Mouse (Mus musculus): ENCODE measurements around the gene Zmynd8. TPM values are rescaled to one million over a fixed set of nuclear protein-coding genes. Genes with fewer than 3 reads are reported as not detected.
"Not testable (repeated sequence)": the region's sequence is repeated elsewhere in the genome, so short reads cannot be mapped to it uniquely, and the experiment has no call there.

The Zmynd8 gene
- polyA plus RNA-seq, 1 experiment from 2014 or later: 93.3 TPM

DNA sequence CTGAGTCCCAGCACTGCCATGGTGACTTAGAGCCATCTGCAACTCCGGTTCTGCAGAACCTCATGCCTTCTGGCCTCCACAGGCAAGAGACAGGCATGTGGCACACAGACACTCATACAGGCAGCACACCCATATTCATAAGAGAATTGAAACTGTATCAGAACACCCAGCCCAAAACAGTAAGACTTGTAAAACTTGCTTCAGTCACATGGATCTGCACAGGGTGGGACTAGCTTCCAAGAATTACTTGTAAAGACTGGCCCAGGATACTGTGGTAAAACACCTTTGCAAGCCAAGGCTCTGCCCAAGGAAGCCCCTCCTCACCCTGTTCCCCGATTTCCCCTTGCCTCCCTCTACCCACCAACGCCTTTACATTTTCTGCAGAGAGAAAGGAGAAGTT is 78.7 kb downstream of the Zmynd8 start:
- H3K4me3 ChIP-seq: no peak overlapping the region
- no peak overlapping the region for H3K4me2 ChIP-seq
- no peak overlapping the region; the same call in 1 of the 2 replicates for H3K27ac ChIP-seq
- no peak overlapping the region for H3K9ac ChIP-seq
- peaks cover 6% of the 10 kb centered on the region for H3K4me1 ChIP-seq
- peaks cover 4% of the 10 kb centered on the region; the same call in 1 of the 2 replicates for H3K36me3 ChIP-seq (replicated peaks)
- no peak; the same call in 1 of the 2 replicates for ATAC-seq (replicated peaks)
- no peaks in the 10 kb centered on the region for H3K27me3 ChIP-seq (replicated peaks)
- WGBS: 89% methylated on average over 3 of the region's 3 CpGs
- no peaks in the 10 kb centered on the region for H3K9me3 ChIP-seq

GRCm38 (mm10) chr2:165818985-165819948 is 79.5 kb downstream of the Zmynd8 start:
- Histone ChIP-seq H3K27me3 (replicated peaks) (no peaks in the 10 kb centered on the region), H3K4me1 (peaks cover 3% of the 10 kb centered on the region), H3K4me3 (no peak overlapping the region), H3K36me3 (replicated peaks) (peaks cover 9% of the 10 kb centered on the region; the same call in 1 of the 2 replicates), H3K27ac (no peak overlapping the region; the same call in 1 of the 2 replicates), H3K9me3 (no peaks in the 10 kb centered on the region), H3K4me2 (no peak overlapping the region), H3K9ac (no peak overlapping the region)
- peak; percentile 70 for ATAC-seq (replicated peaks)
- WGBS: 78% methylated on average over 10 of the region's 10 CpGs

DNA sequence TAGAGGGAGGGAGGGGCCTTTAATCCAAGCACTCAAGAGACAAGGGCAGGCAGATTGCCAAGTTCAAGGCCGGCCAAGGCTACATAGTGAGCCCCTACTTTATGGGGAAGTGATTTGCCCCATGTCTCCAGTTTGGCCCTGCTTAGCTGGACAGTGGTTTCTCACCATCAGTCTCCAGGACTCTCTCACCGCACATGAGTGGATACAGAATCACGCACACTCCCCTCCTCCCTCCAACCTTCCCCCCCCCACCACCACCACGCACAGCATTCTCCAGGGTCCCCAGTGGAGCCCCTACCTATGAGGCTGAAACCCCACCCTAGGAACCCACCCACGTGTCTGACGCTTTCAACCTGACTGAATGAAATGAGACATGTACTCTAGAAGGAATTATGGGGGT is 80.2 kb downstream of the Zmynd8 start:
- Histone ChIP-seq H3K9ac (no peak overlapping the region), H3K9me3 (no peaks in the 10 kb centered on the region), H3K36me3 (replicated peaks) (peaks cover 9% of the 10 kb centered on the region; the same call in 1 of the 2 replicates), H3K4me1 (peaks cover 8% of the 10 kb centered on the region), H3K27me3 (replicated peaks) (no peaks in the 10 kb centered on the region), H3K4me3 (no peak overlapping the region), H3K27ac (no peak overlapping the region), H3K4me2 (no peak overlapping the region)
- 87% methylated on average over 6 of the region's 6 CpGs for WGBS
- no peak for ATAC-seq (replicated peaks)

DNA sequence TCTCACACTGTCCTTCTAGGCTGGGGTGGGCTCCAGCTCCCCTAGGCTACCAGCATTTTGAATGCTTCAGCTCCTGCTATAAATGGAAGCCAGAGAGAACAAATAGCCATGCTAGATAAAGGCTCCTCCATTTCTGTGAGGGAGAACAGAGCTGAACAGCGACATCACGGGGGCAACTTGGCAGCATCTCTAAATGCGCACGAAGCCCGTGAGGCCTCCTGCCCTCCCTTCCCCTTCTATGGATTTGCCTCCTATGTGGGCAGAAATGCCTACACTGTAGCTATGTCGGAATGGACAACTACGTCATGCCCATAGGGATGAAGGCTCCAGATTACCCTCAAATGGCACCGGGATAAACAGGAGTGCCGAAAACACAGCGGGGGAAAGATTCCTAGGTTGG is 81.4 kb downstream of the Zmynd8 start:
- 86% methylated on average over 10 of the region's 10 CpGs for WGBS
- Histone ChIP-seq H3K9me3 (no peaks in the 10 kb centered on the region), H3K27ac (peak overlapping the region; percentile 35; the same call in 1 of the 2 replicates), H3K4me2 (no peak overlapping the region), H3K27me3 (replicated peaks) (no peaks in the 10 kb centered on the region), H3K4me3 (no peak overlapping the region), H3K9ac (no peak overlapping the region), H3K4me1 (peaks cover 8% of the 10 kb centered on the region), H3K36me3 (replicated peaks) (peaks cover 11% of the 10 kb centered on the region; the same call in 1 of the 2 replicates)
- no peak for ATAC-seq (replicated peaks)

- H3K27ac ChIP-seq: peak overlapping the region; percentile 26; the same call in 1 of the 2 replicates
- no peak overlapping the region for H3K4me3 ChIP-seq
- no peak for ATAC-seq (replicated peaks)
- H3K36me3 ChIP-seq (replicated peaks): peaks cover 28% of the 10 kb centered on the region
- H3K9me3 ChIP-seq: no peaks in the 10 kb centered on the region
- 86% methylated on average over 25 of the region's 28 CpGs for WGBS
- H3K9ac ChIP-seq: no peak overlapping the region
- H3K27me3 ChIP-seq (replicated peaks): no peaks in the 10 kb centered on the region
- no peak overlapping the region for H3K4me2 ChIP-seq
- H3K4me1 ChIP-seq: peaks cover 8% of the 10 kb centered on the region
Observed at GRCm38 (mm10) chr2:165815103-165815880, 83.5 kb downstream of the Zmynd8 start.

GRCm38 (mm10) chr2:165812889-165813288 is 85.9 kb downstream of the Zmynd8 start:
- H3K4me3 ChIP-seq: no peak overlapping the region
- H3K36me3 ChIP-seq (replicated peaks): peaks cover 37% of the 10 kb centered on the region
- 0 out of 2 replicates have a peak, but pooled peaks cover 5% of the 10 kb centered on the region for H3K4me1 ChIP-seq
- no peaks in the 10 kb centered on the region for H3K9me3 ChIP-seq
- H3K27ac ChIP-seq: no peak overlapping the region
- no peak overlapping the region for H3K4me2 ChIP-seq
- no peak for ATAC-seq (replicated peaks)
- WGBS: 83% methylated on average over 8 of the region's 8 CpGs
- no peak overlapping the region for H3K9ac ChIP-seq
- no peaks in the 10 kb centered on the region for H3K27me3 ChIP-seq (replicated peaks)

- Histone ChIP-seq H3K27ac (no peak overlapping the region), H3K4me1 (0 out of 2 replicates have a peak, but pooled peaks cover 5% of the 10 kb centered on the region), H3K36me3 (replicated peaks) (peaks cover 49% of the 10 kb centered on the region), H3K9ac (no peak overlapping the region), H3K27me3 (replicated peaks) (no peaks in the 10 kb centered on the region), H3K4me2 (no peak overlapping the region), H3K9me3 (no peaks in the 10 kb centered on the region), H3K4me3 (no peak overlapping the region)
- 65% methylated on average over 5 of the region's 5 CpGs for WGBS
- ATAC-seq (replicated peaks): no peak
Observed at GRCm38 (mm10) chr2:165811536-165811935, 87.3 kb downstream of the Zmynd8 start.

DNA sequence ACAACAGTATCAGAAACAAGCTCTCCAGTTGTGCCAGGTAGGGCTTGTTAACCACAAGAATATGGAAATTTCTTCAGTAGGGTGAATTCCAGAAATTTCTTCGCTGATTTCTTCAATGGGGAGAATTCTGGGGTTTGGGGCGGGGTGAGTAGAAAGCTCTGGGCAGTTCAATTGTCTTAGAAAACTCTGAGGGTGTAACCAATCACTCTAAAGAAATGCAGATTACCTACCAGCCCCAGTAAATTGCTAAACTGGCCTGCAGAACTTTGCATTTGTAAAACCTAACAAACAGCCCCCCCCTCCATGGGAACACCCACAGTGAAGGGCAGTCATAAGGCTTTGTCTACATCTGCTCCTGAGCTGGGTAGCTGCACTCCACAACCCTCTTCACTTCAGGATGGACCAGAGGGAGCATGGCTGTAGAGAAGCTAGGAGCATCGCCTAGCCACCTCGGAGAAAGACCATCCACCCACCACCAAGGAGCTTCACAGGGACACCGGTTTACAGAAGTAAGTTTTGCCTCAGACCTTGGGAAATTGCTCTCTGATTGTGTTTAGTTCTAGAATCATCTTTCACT is 88.8 kb downstream of the Zmynd8 start:
- H3K4me1 ChIP-seq: 0 out of 2 replicates have a peak, but pooled peaks cover 5% of the 10 kb centered on the region
- no peak overlapping the region for H3K4me2 ChIP-seq
- H3K27me3 ChIP-seq (replicated peaks): no peaks in the 10 kb centered on the region
- H3K36me3 ChIP-seq (replicated peaks): peaks cover 55% of the 10 kb centered on the region
- no peak overlapping the region for H3K4me3 ChIP-seq
- ATAC-seq (replicated peaks): no peak
- WGBS: 80% methylated on average over 5 of the region's 5 CpGs
- no peak overlapping the region for H3K9ac ChIP-seq
- H3K9me3 ChIP-seq: no peaks in the 10 kb centered on the region
- H3K27ac ChIP-seq: no peak overlapping the region

DNA sequence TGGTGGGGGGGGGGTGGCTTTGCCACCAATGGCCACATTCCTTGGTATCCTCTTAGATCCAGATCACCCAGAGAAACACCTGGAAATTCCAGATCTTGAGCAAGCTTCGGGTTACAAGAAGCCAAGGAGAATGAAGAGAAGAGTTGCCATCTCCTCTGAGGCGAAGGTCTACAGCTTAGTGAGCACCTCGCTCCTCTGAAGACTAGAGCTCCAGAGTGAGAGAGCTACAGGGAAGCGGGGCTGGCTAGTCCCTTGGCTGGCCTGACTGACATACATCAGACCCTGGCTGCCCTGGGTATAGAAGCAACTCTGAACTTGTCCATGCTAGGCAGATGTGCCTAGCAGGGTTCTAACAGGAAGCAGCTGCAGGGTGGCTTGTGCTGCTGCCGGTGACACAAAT is 89.7 kb downstream of the Zmynd8 start:
- 0 out of 2 replicates have a peak, but pooled peaks cover 5% of the 10 kb centered on the region for H3K4me1 ChIP-seq
- peaks cover 57% of the 10 kb centered on the region for H3K36me3 ChIP-seq (replicated peaks)
- WGBS: 96% methylated on average over 5 of the region's 5 CpGs
- H3K9me3 ChIP-seq: no peaks in the 10 kb centered on the region
- H3K4me2 ChIP-seq: no peak overlapping the region
- H3K27me3 ChIP-seq (replicated peaks): no peaks in the 10 kb centered on the region
- H3K4me3 ChIP-seq: no peak overlapping the region
- H3K9ac ChIP-seq: no peak overlapping the region
- no peak for ATAC-seq (replicated peaks)
- H3K27ac ChIP-seq: no peak overlapping the region

DNA sequence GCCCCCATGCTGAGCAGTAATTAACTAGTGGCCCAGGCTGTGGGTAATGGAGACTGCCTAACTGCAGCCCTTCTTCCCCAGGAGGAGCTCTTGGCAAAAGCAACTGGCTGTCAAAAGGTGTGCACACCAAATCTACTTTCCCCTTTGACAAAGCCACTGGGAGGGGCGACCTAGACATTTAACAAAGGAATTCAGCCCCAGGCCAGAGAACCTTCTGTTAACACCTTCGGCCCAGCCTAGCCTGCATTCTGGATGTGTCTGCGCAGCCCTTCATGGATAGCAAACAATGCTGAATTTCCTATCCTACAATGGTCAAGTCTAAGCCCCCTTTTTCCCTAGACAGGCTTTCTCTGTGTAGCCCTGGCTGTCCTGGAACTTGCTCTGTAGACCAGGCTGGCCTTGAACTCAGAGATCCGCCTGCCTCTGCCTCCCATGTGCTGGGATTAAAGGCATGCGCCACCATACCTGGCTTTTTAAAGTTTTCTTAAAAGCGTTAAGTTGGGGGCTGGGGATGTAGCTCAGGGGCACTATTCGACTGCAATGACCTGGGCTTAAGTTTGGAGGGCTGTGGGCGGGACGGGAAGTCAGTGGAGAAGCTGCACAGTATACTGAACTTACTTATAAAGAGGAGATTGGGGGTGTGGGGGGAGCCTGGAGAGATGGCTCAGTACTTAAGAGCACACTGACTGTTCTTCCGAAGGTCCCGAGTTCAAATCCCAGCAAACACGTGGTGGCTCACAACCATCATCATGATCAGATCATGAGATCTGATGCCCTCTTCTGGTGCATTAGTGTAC is 90.4 kb downstream of the Zmynd8 start:
- H3K36me3 ChIP-seq (replicated peaks): peaks cover 53% of the 10 kb centered on the region
- no peak overlapping the region for H3K9ac ChIP-seq

DNA sequence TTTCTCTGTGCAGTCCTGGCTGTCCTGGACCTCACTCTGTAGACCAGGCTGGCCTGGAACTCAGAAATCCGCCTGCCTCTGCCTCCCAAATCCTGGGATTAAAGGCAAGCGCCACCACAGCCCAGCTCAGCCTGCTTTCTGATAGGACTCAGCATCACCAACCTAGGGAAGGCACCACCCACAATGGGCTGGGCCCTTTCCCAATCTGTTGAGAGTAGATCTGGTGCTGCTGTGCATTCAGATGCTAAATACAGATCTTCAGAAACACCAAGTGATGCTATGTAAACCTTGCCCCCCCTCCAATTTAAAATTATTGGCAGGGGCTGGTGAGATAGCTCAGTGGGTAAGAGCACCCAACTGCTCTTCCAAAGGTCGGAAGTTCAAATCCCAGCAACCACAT is 98.6 kb downstream of the Zmynd8 start:
- not testable (repeated sequence) for H3K4me1 ChIP-seq; H3K9ac ChIP-seq; H3K9me3 ChIP-seq; H3K4me2 ChIP-seq; H3K27me3 ChIP-seq (replicated peaks); ATAC-seq (replicated peaks); H3K27ac ChIP-seq; H3K4me3 ChIP-seq
- peaks cover 47% of the 10 kb centered on the region for H3K36me3 ChIP-seq (replicated peaks)
- WGBS: 92% methylated on average over 3 of the region's 3 CpGs

More for the DNA sequence above, 90.4 kb downstream of the Zmynd8 start:
- no peak overlapping the region for H3K27ac ChIP-seq
- H3K9me3 ChIP-seq: no peaks in the 10 kb centered on the region
- no peak overlapping the region for H3K4me2 ChIP-seq
- H3K27me3 ChIP-seq (replicated peaks): no peaks in the 10 kb centered on the region
- 97% methylated on average over 12 of the region's 12 CpGs for WGBS
- no peak for ATAC-seq (replicated peaks)
- H3K4me1 ChIP-seq: no peaks in the 10 kb centered on the region
- H3K4me3 ChIP-seq: no peak overlapping the region

Data from midbrain, embryonic 15.5 days (tissue).